Mouse (Mus musculus) T-cell, adult 66 days (primary cell): ENCODE data around the gene Defb41. TPM values are rescaled to one million over a fixed set of nuclear protein-coding genes. Genes with fewer than 3 reads are reported as not detected.

Experiments
- total RNA-seq, 2 experiments: library from RNA; stranded (reverse); gene quantifications; 3 replicates in 1 of 2; 4 replicates in 1 of 2; pipeline ENCODE4 v1.2.4; 2023

Defb41 gene
- not detected for total RNA-seq

DNA sequence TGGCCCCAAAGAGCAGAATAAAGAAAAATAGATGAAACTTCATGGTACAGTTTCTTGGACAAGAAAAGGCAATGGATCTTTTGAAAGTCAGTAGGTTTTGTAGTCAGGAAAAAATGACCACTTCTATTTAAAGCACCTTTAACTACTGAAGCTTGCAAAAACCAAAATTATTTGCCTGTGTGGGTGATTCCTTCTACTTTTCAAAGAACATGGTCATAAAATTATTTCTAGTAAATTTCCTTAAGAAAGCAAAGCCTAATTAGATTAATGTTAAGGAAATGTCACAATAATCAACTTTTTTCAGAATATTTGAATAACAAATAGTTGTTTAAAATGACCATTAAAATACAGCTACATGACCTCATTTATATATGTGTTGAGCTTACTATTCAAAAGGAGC is at the start of gene Defb41:
Defb41 (minus strand) TSS at position 101 of the 400 bp plus-strand sequence.

DNA sequence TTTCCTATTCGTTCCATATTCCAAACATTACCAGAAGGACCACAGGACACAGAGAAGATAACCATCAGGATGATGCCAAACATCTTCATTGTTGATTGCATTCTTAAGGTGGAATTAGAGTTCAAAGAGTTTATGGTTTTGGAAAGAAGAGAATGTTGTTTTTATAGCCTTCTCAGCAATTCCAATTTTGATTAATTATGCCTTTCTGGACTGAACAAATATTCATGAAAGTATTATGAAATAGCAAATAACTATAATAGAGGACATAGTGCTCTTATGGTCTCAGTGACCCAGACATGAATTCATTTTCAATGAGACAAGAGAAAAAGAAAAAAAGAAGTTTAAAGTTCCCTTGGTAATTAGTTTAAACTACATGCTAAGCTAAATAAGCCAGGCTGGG is 27.6 kb downstream of the Defb41 start, which contains the start of gene Defb18:
Defb18 (minus strand) TSS at position 101 of the 400 bp plus-strand sequence.

Other genes with a start within 250 kb of the Defb41 start
- not detected for gene Crisp4, start 119.2 kb downstream of the Defb41 start, total RNA-seq
- not detected for gene Defb18, start 27.7 kb downstream of the Defb41 start, total RNA-seq